Mouse (Mus musculus): ENCODE data around the gene Krtap5-4. TPM values are rescaled to one million over a fixed set of nuclear protein-coding genes. Genes with fewer than 3 reads are reported as not detected.
A peak's percentile ranks its signal among the peaks of the same experiment; 100 is the strongest.
"Not testable (repeated sequence)": the region's sequence is repeated elsewhere in the genome, so short reads cannot be mapped to it uniquely, and the experiment has no call there.

Krtap5-4 gene
- polyA plus RNA-seq (2014; fragmentation: Nextera tagmentation; extraction: Ambion mirVana): 0.26 TPM in 1 of 2 replicates, not detected in the other

DNA sequence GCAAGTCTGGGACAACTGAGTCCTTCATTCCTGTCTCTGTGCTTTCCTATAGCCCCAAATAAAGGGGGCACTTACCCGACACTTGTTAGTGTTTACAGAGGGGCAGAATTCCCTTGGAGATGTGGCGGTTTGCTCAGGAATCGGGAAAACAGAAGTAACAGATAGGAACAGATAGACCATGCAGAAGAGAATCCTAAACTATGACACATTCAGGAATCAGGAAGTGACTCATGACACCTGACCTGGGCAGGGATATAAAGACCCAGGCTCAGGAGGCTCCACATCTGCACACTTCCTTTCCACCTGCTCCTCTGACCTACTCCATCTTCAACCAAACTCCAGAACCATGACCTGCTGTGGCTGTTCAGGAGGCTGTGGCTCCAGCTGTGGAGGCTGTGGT, at the start of gene Krtap5-4:
Gene Krtap5-4, plus strand, starts transcription at position 301 of the 400 bp plus-strand sequence.
- H3K9me3 ChIP-seq (replicated peaks; ENCODE audit: control insufficient read depth, low read length): no peaks in the 10 kb centered on the region
- 30% methylated on average over 3 of the region's 3 CpGs for WGBS (ENCODE audit: insufficient replicate concordance)
- H3K4me2 ChIP-seq: no peak within 1 kb of the TSS
- no peak within 1 kb of the TSS for H3K9ac ChIP-seq (ENCODE audit: low read depth, low read length)
- no peak for ATAC-seq (replicated peaks; ENCODE audit: insufficient number of reproducible peaks, low FRiP score, low TSS enrichment)
- H3K27me3 ChIP-seq (ENCODE audit: control insufficient read depth, insufficient read depth, low read length): no peaks in the 10 kb centered on the region
- H3K36me3 ChIP-seq (ENCODE audit: control insufficient read depth, insufficient read depth, low read length): no peaks in the 10 kb centered on the region
- no peak within 1 kb of the TSS for H3K27ac ChIP-seq (ENCODE audit: low read depth, low read length)
- 0 out of 2 replicates have a peak, but pooled peaks cover 3% of the 10 kb centered on the region for H3K4me1 ChIP-seq (ENCODE audit: control insufficient read depth, insufficient read depth, low read length)
- no peak within 1 kb of the TSS for H3K4me3 ChIP-seq (ENCODE audit: low read depth, low read length)

GRCm38 (mm10) chr7:142255517-142255916, 47.8 kb upstream of the Krtap5-4 start:
- no peak overlapping the region for H3K27ac ChIP-seq (ENCODE audit: low read depth, low read length)
- no peak overlapping the region for H3K4me2 ChIP-seq
- no peaks in the 10 kb centered on the region; the same call in 1 of the 2 replicates for H3K27me3 ChIP-seq (ENCODE audit: control insufficient read depth, insufficient read depth, low read length)
- no peak overlapping the region for H3K9ac ChIP-seq (ENCODE audit: low read depth, low read length)
- H3K4me1 ChIP-seq (ENCODE audit: control insufficient read depth, insufficient read depth, low read length): no peaks in the 10 kb centered on the region
- ATAC-seq (replicated peaks; ENCODE audit: insufficient number of reproducible peaks, low FRiP score, low TSS enrichment): no peak
- H3K36me3 ChIP-seq (ENCODE audit: control insufficient read depth, insufficient read depth, low read length): no peaks in the 10 kb centered on the region
- WGBS (ENCODE audit: insufficient replicate concordance): 0% methylated on average over 2 of the region's 2 CpGs
- no peaks in the 10 kb centered on the region for H3K9me3 ChIP-seq (replicated peaks; ENCODE audit: control insufficient read depth, low read length)
- no peak overlapping the region for H3K4me3 ChIP-seq (ENCODE audit: low read depth, low read length)

DNA sequence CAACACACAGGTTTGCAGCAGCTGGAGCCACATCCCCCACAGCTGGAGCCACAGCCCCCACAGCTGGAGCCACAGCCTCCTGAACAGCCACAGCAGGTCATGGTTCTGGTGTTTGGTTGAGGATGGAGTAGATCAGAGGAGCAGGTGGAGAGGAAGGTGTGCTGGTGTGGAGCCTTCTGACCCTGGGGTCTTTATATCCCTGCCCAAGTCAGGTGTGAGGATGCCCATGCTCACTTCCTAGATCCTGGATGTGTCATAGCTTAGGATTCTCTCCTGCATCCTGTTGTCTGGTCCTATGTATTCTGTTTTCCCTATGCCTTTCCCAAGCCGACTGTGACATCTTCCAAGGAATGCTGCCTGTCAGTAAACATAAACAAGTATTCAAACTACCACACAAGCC, 45.1 kb upstream of the Krtap5-4 start, which contains the start of gene Gm2431:
Gene Gm2431, minus strand, starts transcription at position 101 of the 400 bp plus-strand sequence.
- not testable (repeated sequence) for H3K27me3 ChIP-seq (ENCODE audit: control insufficient read depth, insufficient read depth, low read length); ATAC-seq (replicated peaks; ENCODE audit: insufficient number of reproducible peaks, low FRiP score, low TSS enrichment); H3K9me3 ChIP-seq (replicated peaks; ENCODE audit: control insufficient read depth, low read length); H3K36me3 ChIP-seq (ENCODE audit: control insufficient read depth, insufficient read depth, low read length); H3K27ac ChIP-seq (ENCODE audit: low read depth, low read length); H3K4me2 ChIP-seq; H3K9ac ChIP-seq (ENCODE audit: low read depth, low read length); H3K4me1 ChIP-seq (ENCODE audit: control insufficient read depth, insufficient read depth, low read length); H3K4me3 ChIP-seq (ENCODE audit: low read depth, low read length)
- WGBS (ENCODE audit: insufficient replicate concordance): 39% methylated on average over 1 of the region's 1 CpGs

GRCm38 (mm10) chr7:142274263-142274662, 29.1 kb upstream of the Krtap5-4 start, which contains the start of gene Gm4559:
Gene Gm4559 (minus strand): TSS chr7:142274363.
- not testable (repeated sequence) for H3K27me3 ChIP-seq (ENCODE audit: control insufficient read depth, insufficient read depth, low read length); H3K27ac ChIP-seq (ENCODE audit: low read depth, low read length); H3K36me3 ChIP-seq (ENCODE audit: control insufficient read depth, insufficient read depth, low read length); ATAC-seq (replicated peaks; ENCODE audit: insufficient number of reproducible peaks, low FRiP score, low TSS enrichment); H3K4me1 ChIP-seq (ENCODE audit: control insufficient read depth, insufficient read depth, low read length); H3K4me2 ChIP-seq; H3K9me3 ChIP-seq (replicated peaks; ENCODE audit: control insufficient read depth, low read length); H3K4me3 ChIP-seq (ENCODE audit: low read depth, low read length); H3K9ac ChIP-seq (ENCODE audit: low read depth, low read length)

DNA sequence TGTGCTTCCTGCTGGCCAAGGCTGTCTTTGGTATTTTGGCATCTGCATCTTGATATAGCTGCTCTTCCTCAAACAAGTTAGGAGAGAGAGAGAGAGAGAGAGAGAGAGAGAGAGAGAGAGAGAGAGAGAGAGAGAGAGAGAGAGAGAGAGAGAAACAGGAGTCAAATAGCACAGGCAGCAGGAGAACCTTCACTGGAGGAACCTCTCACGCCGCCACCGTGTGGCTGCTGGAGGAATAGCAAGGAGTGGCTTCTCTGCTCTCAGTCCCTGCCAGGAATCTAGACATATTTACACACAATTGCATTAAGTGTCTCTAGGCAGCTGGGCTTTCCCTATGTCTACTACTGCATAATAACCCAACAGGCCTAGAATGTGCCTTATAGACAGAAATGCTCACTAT, 25.2 kb upstream of the Krtap5-4 start:
- H3K27ac ChIP-seq (ENCODE audit: low read depth, low read length); H3K9ac ChIP-seq (ENCODE audit: low read depth, low read length); ATAC-seq (replicated peaks; ENCODE audit: insufficient number of reproducible peaks, low FRiP score, low TSS enrichment); H3K27me3 ChIP-seq (ENCODE audit: control insufficient read depth, insufficient read depth, low read length); H3K36me3 ChIP-seq (ENCODE audit: control insufficient read depth, insufficient read depth, low read length); H3K9me3 ChIP-seq (replicated peaks; ENCODE audit: control insufficient read depth, low read length); H3K4me2 ChIP-seq; H3K4me3 ChIP-seq (ENCODE audit: low read depth, low read length); H3K4me1 ChIP-seq (ENCODE audit: control insufficient read depth, insufficient read depth, low read length): not testable (repeated sequence)
- 0% methylated on average over 3 of the region's 3 CpGs for WGBS (ENCODE audit: insufficient replicate concordance)

DNA sequence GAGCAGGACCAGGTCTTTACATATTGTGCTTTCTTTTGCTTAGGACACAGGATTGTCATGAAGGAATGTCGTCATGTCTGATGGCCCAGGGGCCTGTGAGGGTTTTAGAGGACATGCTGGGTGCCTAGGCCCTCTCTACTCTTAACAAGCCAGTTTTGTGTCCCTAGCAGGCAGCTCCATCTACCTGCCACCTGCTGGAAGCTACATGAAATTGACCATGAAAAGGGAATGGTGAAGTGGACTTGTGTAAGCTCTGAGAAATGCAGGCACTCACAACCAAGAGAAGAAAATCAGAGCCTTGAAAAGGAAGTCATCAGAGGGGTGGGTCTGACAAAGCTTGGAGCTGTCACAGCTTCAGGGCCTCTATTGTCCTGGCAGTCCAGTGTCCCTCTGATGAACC, 24.1 kb upstream of the Krtap5-4 start:
- not testable (repeated sequence) for H3K27me3 ChIP-seq (ENCODE audit: control insufficient read depth, insufficient read depth, low read length); H3K36me3 ChIP-seq (ENCODE audit: control insufficient read depth, insufficient read depth, low read length); H3K9ac ChIP-seq (ENCODE audit: low read depth, low read length); H3K27ac ChIP-seq (ENCODE audit: low read depth, low read length); H3K9me3 ChIP-seq (replicated peaks; ENCODE audit: control insufficient read depth, low read length); H3K4me3 ChIP-seq (ENCODE audit: low read depth, low read length); ATAC-seq (replicated peaks; ENCODE audit: insufficient number of reproducible peaks, low FRiP score, low TSS enrichment); H3K4me1 ChIP-seq (ENCODE audit: control insufficient read depth, insufficient read depth, low read length); H3K4me2 ChIP-seq
- WGBS (ENCODE audit: insufficient replicate concordance): 69% methylated on average over 1 of the region's 1 CpGs

GRCm38 (mm10) chr7:142282847-142283246, 20.5 kb upstream of the Krtap5-4 start:
- H3K27me3 ChIP-seq (ENCODE audit: control insufficient read depth, insufficient read depth, low read length); H3K9me3 ChIP-seq (replicated peaks; ENCODE audit: control insufficient read depth, low read length); ATAC-seq (replicated peaks; ENCODE audit: insufficient number of reproducible peaks, low FRiP score, low TSS enrichment); H3K27ac ChIP-seq (ENCODE audit: low read depth, low read length); H3K36me3 ChIP-seq (ENCODE audit: control insufficient read depth, insufficient read depth, low read length): not testable (repeated sequence)
- peak overlapping the region; percentile 55 for H3K4me3 ChIP-seq (ENCODE audit: low read depth, low read length)
- WGBS (ENCODE audit: insufficient replicate concordance): 6% methylated on average over 2 of the region's 2 CpGs
- peak overlapping the region; percentile 94 for H3K4me2 ChIP-seq
- peak overlapping the region; percentile 43; the same call in 1 of the 2 replicates for H3K9ac ChIP-seq (ENCODE audit: low read depth, low read length)
- peaks cover 12% of the 10 kb centered on the region for H3K4me1 ChIP-seq (ENCODE audit: control insufficient read depth, insufficient read depth, low read length)

- peak; percentile 56 for ATAC-seq (replicated peaks; ENCODE audit: insufficient number of reproducible peaks, low FRiP score, low TSS enrichment)
- WGBS (ENCODE audit: insufficient replicate concordance): under 1% methylated on average over 38 of the region's 38 CpGs
- H3K4me2 ChIP-seq: peak overlapping the region; percentile 94
- peak overlapping the region; percentile 85 for H3K9ac ChIP-seq (ENCODE audit: low read depth, low read length)
- peak overlapping the region; percentile 55 for H3K4me3 ChIP-seq (ENCODE audit: low read depth, low read length)
- no peaks in the 10 kb centered on the region for H3K9me3 ChIP-seq (replicated peaks; ENCODE audit: control insufficient read depth, low read length)
- no peaks in the 10 kb centered on the region for H3K36me3 ChIP-seq (ENCODE audit: control insufficient read depth, insufficient read depth, low read length)
- H3K27ac ChIP-seq (ENCODE audit: low read depth, low read length): peak overlapping the region; percentile 87
- no peaks in the 10 kb centered on the region for H3K27me3 ChIP-seq (ENCODE audit: control insufficient read depth, insufficient read depth, low read length)
- H3K4me1 ChIP-seq (ENCODE audit: control insufficient read depth, insufficient read depth, low read length): peaks cover 12% of the 10 kb centered on the region
Measured at GRCm38 (mm10) chr7:142284023-142284591, 19.2 kb upstream of the Krtap5-4 start.

- H3K27me3 ChIP-seq (ENCODE audit: control insufficient read depth, insufficient read depth, low read length): no peaks in the 10 kb centered on the region
- peak overlapping the region; percentile 55 for H3K4me3 ChIP-seq (ENCODE audit: low read depth, low read length)
- H3K4me2 ChIP-seq: peak overlapping the region; percentile 94
- H3K36me3 ChIP-seq (ENCODE audit: control insufficient read depth, insufficient read depth, low read length): no peaks in the 10 kb centered on the region
- H3K9me3 ChIP-seq (replicated peaks; ENCODE audit: control insufficient read depth, low read length): no peaks in the 10 kb centered on the region
- ATAC-seq (replicated peaks; ENCODE audit: insufficient number of reproducible peaks, low FRiP score, low TSS enrichment): peak; percentile 61; the same call in 1 of the 2 replicates
- peak overlapping the region; percentile 85 for H3K9ac ChIP-seq (ENCODE audit: low read depth, low read length)
- under 1% methylated on average over 19 of the region's 19 CpGs for WGBS (ENCODE audit: insufficient replicate concordance)
- H3K4me1 ChIP-seq (ENCODE audit: control insufficient read depth, insufficient read depth, low read length): peaks cover 12% of the 10 kb centered on the region
- peak overlapping the region; percentile 87 for H3K27ac ChIP-seq (ENCODE audit: low read depth, low read length)
Measured at GRCm38 (mm10) chr7:142284615-142285080, 18.7 kb upstream of the Krtap5-4 start.

Measured in heart, embryonic 11.5 days (tissue).